Mouse (Mus musculus) ovary, adult 18-20 months (tissue): Measurements from ENCODE around the gene Actbl2.

Experiments used
- DNase-seq: peaks from one replicate; pipeline ENCODE4 v3.0.0; 2022; ENCODE audit warnings: low spot score, mixed read lengths

The Actbl2 gene

GRCm38 (mm10) chr13:111254713-111255112 lies at the start of gene Actbl2:
Gene Actbl2 (plus strand): TSS chr13:111255013.
- no peak for DNase-seq

- DNase-seq, result no peak
These were observed 44.0 kb upstream of the Actbl2 start for GRCm38 (mm10) chr13:111210649-111211378.

- no peak for DNase-seq
These were observed 26.0 kb upstream of the Actbl2 start for GRCm38 (mm10) chr13:111228768-111229167.

DNA sequence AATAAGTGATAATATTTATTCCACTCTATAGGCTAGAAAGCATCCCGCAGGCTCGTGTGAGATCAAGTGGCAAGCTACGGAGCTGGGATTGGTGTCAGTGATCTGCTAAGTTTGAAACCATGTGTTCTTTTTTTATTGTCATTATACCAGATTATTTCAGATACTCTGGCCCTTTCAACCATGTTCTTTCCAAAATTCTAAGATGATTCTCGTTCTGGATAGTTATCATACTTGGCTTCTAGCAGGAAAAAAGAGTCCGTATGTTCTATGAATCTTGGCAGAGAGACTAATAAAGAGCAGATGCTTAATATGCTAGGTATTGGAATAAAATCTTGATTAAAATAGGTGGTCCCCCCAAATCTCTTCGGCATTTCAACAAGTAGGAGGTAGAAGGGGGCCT lies 25.3 kb upstream of the Actbl2 start:
- no peak for DNase-seq

DNA sequence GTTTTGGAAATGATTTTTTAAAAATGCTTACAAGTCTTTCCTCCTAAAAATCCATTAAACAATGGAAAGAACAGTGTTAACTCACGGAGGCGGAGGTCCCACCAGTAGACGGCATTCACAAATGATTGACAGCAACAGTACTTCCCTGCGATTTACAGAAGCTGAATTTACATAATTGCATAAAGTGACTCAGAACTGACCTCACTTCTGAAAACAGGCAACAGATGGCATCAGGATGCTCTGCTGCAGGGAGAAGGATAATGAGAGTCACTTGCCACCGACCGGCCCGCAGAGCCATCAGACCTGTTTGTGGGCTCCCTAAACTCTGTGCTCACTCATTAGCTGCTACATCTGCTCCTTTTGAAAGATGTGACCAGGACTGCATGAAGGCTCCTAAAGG lies 22.4 kb upstream of the Actbl2 start:
- no peak for DNase-seq

DNA sequence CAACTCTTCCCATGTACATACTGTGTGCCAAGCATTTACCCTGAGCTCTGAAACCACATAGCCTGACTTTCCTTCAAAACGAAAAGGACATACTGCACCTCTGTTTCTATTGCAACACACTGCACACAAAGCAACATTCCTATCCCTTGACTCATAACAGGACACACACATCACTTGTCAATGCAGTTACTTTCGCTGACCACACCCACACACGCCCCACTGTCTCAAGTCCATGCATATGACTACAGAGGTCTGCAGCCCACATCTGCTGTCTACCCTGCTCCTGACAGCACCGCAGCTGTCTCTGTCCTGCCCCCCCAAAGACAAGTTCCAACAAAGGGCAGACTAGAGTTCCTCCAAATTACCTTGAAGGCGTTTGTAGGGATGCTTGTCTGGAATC lies 21.5 kb upstream of the Actbl2 start:
- DNase-seq, result no peak

DNA sequence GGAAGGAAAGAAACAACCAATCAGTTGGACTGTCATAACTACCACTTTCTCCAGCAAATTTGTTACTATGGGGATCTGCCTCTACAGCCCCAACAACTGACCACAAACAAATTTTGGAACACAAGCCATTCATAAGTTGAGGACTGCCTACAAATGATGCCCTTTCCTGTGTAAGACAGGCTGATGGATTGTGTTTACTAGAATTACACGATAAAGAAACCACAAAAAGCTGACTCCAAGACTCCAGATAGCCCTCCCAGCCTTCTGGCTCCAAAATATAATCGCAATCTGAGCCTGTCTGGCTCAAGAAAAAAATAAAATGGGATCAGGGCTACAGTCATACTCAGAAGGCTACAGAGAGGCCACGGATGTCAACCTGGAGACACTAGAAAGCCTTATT lies 20.2 kb upstream of the Actbl2 start:
- DNase-seq, result no peak

DNA sequence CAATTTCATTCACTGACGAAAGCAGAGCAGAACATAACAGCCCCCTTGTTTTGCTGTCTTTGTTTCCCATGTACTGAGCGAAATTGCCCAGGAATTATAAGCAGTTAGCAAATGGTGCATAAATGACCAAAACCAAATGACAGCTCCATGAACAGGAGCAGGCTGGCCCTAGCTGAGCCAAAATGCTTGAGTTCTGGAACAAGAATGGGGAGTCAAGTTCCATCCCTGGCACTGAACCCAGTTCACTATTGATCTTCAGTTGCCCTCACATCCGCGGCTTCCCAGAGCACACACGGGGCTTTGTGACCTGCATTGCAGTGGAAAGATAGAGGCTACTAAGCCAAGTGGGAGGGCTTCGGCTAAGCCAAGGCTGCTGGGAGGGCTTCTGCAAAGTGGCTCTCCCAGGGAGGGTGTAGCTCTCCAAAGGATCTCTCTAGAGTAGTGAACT lies 19.1 kb upstream of the Actbl2 start:
- DNase-seq, result peak; percentile 29

- no peak for DNase-seq
These were observed 18.4 kb upstream of the Actbl2 start for GRCm38 (mm10) chr13:111236461-111236864.

- DNase-seq, result no peak
These were observed 17.5 kb upstream of the Actbl2 start for GRCm38 (mm10) chr13:111237296-111237695.

DNA sequence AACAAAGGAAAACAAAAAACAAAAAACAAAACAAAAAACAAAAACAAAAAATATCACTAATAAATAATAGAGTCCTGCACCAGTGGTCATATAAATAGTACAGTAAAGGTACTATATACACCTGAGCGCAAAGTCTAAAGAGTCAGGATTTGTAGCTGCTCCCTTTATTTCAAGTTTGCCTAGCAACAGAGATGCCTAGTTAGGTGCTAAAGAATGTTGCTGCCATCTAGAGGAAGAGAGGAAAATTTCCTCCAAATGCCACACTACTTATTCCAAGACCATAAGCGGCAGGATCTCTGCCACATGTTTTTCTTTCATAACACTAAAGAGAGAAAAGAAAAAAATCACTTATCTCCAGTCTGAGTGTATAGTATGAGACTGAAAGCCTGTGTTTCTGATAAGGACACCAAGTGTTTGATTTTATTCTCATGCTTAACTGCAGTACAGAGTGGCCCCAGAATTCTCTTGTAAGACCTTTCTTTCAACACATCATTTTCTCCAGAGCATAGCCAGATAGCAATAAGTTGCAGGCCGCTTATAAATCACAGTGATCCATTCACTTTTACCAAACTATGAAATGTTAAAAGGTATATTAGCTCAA lies 16.8 kb upstream of the Actbl2 start:
- no peak for DNase-seq

GRCm38 (mm10) chr13:111251106-111251505 lies 3.7 kb upstream of the Actbl2 start:
- no peak for DNase-seq

DNA sequence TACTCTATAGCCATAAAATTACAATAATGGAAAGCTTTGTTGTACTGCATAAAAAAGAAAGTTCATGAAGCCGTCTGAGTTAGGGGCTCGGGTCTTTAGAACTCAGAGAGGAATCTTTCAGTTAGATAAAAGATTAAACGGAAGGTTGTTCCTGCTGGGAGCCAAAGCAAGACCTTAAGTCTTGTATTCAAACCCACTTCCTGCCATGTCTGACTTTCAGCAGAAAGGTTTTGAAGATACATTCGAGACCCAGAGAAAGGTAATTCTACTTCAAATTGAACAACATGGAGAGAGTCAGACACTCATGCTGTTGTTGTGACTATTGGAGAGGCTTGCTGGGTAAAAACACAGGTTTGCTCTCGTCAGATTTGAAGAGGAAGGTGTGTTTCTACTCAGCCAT lies 3.0 kb upstream of the Actbl2 start:
- DNase-seq, result no peak

- no peak for DNase-seq
These were observed 3.2 kb downstream of the Actbl2 start for GRCm38 (mm10) chr13:111258016-111258415.

DNA sequence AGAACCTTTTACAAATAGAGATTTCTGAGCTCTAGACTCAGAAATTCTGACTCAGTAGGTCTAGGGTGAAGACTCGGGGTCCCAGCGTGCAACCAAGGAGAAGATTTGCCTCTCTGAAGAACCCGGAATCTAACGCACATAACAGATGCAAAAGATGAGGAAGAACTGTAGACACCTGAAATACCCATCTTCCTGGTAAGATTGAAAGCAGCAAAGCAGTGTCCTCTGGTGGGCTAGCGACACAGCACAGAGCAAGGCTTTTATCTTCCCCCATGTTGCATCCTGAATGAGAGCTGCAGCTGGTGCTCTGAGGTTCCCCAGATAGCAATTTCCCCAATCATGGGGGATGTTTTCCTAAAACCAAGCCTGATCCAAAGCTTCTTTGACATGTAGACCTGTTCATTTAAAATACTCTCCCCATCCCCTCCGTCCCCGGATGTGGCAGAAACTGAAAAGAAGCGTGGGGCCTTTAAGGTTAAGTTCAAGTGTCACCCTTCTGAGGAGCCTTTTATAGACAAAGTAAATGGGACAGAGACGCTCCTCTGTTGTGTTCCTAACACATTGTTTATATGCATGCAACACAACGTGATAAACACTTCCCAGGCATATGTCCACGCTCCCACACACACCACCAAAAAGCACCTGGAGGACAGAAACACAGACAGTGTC lies 3.7 kb downstream of the Actbl2 start:
- no peak for DNase-seq

DNA sequence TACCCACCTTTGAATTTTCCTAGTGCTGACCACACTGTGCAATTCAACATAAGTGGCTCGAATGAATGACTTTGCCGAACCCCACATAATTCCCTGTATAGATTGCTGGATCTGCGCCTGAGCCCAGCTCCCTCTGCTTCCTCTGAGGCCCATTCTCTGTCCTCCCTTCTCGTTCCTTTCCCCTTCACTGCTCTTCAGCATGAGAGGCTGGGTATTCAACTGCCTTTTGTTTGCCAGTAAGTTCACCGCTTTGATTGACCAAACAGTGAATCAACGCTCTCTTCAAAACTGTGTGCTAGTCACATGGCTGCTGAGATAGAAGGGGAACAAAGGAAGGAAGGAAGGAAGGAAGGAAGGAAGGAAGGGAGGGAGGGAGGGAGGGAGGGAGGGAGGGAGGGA lies 4.3 kb downstream of the Actbl2 start:
- no peak for DNase-seq

- no peak for DNase-seq
These were observed 4.9 kb downstream of the Actbl2 start for GRCm38 (mm10) chr13:111259711-111260110.

GRCm38 (mm10) chr13:111263186-111263585 lies 8.4 kb downstream of the Actbl2 start:
- no peak for DNase-seq

DNA sequence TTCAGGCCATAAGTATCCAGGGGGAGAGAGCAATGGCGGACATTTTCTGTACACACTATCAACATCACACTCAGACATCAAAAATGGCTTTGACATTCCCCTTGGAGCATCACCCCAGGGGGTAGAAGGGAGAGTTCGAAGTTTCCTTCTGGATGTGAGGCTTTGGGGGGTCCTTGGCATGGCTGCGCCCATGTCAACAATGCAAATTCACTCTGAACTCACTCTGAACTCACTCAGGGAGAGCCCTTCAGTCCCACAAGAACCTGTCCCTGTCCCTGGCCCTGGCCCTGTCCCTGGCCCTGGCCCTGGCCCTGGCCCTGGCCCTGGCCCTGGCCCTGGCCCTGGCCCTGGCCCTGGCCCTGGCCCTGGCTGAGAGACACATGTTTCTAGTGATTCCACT lies 8.9 kb downstream of the Actbl2 start:
- no peak for DNase-seq

DNA sequence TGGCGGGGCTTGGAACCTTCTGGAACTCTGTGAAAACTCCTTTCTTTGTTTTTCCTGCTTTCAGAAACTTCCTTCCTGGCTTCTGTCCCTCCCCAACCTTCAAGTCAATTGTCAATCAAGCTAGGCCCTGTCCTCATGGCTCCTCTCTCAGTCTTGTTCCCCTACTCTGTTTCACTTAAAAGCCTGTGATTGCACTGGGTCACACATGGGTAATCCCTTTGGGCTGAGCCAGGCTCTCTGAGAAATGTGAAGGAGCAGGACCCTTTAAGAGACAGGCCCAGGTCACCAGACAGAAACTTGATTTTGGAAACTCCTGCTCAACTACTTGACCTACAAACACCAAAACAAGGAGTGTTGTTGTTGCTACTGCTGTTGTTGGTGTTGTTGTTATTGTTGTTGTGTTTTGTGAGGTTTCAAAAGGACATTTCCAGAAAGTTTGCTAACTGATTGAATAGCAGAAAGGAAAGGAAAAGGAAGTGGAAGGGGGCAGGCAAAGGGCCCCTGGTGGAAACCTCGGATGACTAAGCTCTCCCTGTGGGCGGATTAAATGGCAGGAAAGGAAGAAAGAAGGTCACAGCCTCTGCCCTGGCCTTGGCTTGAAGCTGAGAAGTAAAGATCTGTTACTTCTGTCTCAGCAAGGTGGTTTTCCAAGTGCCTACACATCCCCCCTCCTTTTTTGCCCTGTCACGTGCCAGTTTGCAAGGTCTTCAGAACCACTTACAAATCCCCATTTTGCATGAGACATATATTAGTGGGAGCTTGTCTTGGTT lies 10.6 kb downstream of the Actbl2 start:
- no peak for DNase-seq

DNA sequence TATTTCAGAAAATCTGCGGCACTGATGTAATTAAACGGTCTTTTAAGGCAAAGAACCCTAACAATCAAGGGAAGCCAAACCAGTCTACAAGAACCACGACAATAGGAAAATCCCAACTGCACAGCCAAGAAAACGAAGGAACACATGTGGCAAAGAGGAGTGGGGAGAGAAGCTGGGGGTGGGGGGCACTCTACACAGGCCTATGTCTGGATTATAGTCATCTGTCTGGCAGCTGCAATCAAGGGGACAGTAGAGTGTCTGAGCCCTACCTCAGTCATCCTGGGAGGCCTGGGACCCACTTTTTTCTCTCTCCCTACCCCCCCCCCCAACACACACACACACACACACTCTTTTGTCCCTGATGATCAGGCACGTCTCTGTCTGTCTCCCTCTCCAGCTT lies 12.0 kb downstream of the Actbl2 start:
- DNase-seq, result no peak

- DNase-seq, result no peak
These were observed 14.2 kb downstream of the Actbl2 start for GRCm38 (mm10) chr13:111268992-111269391.
